Mouse (Mus musculus) midbrain, postnatal 0 days (tissue): ENCODE measurements around the gene Dap. TPM values are rescaled to one million over a fixed set of nuclear protein-coding genes. Genes with fewer than 3 reads are reported as not detected.

Experiments used
- ATAC-seq: fragments of 200-750 bp; cut with Nextera tagmentation; 2 replicates; pipeline ENCODE4 v1.8.0; 2017; ENCODE audit warnings: moderate number of reproducible peaks, mild to moderate bottlenecking, moderate TSS enrichment, moderate library complexity; ENCODE audit not compliant: low FRiP score
- DNase-seq: peaks from one replicate; pipeline ENCODE4 v3.0.0-alpha.2; 2015; ENCODE audit warnings: low spot score
- H3K27ac ChIP-seq: fragments of 300-500 bp; sonication (generic); 2 replicates; pipeline ENCODE4 v1.5.1; 2014; ENCODE audit warnings: low read depth, mild to moderate bottlenecking, low read length, mixed read lengths
- H3K27me3 ChIP-seq: fragments of 300-500 bp; sonication (generic); 2 replicates; pipeline ENCODE4 v1.6.1; 2014; ENCODE audit warnings: low read length, control low read depth, mixed read lengths; ENCODE audit not compliant: insufficient read depth
- H3K36me3 ChIP-seq: fragments of 300-500 bp; sonication (generic); 2 replicates; pipeline ENCODE4 v1.6.1; 2014; ENCODE audit warnings: low read length, control low read depth, mixed read lengths; ENCODE audit not compliant: insufficient read depth
- H3K4me1 ChIP-seq: fragments of 300-500 bp; sonication (generic); 2 replicates; pipeline ENCODE4 v1.6.1; 2014; ENCODE audit warnings: mild to moderate bottlenecking, control low read depth, antibody characterized with exemption, low read length, mixed read lengths; ENCODE audit not compliant: insufficient read depth
- H3K4me2 ChIP-seq: fragments of 300-500 bp; sonication (generic); 2 replicates; pipeline ENCODE4 v1.6.1; 2014; ENCODE audit warnings: low read depth, mild to moderate bottlenecking, low read length, mixed read lengths; ENCODE audit not compliant: poor library complexity, severe bottlenecking
- H3K4me3 ChIP-seq: fragments of 300-500 bp; sonication (generic); 2 replicates; pipeline ENCODE4 v1.5.1; 2014; ENCODE audit warnings: low read depth, mild to moderate bottlenecking, low read length, moderate library complexity
- H3K9ac ChIP-seq: fragments of 300-500 bp; sonication (generic); replicated peaks from 2 replicates; pipeline ENCODE4 v1.6.1; 2014; ENCODE audit warnings: mild to moderate bottlenecking, low read length, moderate library complexity, mixed read lengths; ENCODE audit not compliant: poor library complexity, severe bottlenecking
- H3K9me3 ChIP-seq: fragments of 300-500 bp; sonication (generic); 2 replicates; pipeline ENCODE4 v1.6.1; 2016; ENCODE audit warnings: low read length, control low read depth
- CTCF ChIP-seq: IDR thresholded peaks from 2 replicates; pipeline ENCODE4 v1.5.1; 2016; ENCODE audit warnings: antibody characterized with exemption, mild to moderate bottlenecking
- WGBS: fragments of 180-500 bp; shearing (Covaris S2); extraction: QIAGEN DNeasy Blood & Tissue Kit; methylation state at CpG from one replicate; pipeline ENCODE4 v1.1.7; 2014; 5-methylcytosine and 5-hydroxymethylcytosine counted together
- polyA plus RNA-seq: library from polyadenylated mRNA; unstranded; fragments of >200 nt; fragmentation: Nextera tagmentation; extraction: Ambion mirVana; gene quantifications from 2 replicates; pipeline ENCODE4 v1.2.1, GENCODE M21; 2015
- total RNA-seq: library from RNA; depleted of rRNA; stranded (reverse); fragments of >200 nt; gene quantifications from 2 replicates; pipeline ENCODE4 v1.2.3, GENCODE M21; 2014; rRNA removed

Dap gene
- total RNA-seq (14.8 and 22.1 TPM in 2 replicates), polyA plus RNA-seq (26.1 and 28.2 TPM in 2 replicates)

DNA sequence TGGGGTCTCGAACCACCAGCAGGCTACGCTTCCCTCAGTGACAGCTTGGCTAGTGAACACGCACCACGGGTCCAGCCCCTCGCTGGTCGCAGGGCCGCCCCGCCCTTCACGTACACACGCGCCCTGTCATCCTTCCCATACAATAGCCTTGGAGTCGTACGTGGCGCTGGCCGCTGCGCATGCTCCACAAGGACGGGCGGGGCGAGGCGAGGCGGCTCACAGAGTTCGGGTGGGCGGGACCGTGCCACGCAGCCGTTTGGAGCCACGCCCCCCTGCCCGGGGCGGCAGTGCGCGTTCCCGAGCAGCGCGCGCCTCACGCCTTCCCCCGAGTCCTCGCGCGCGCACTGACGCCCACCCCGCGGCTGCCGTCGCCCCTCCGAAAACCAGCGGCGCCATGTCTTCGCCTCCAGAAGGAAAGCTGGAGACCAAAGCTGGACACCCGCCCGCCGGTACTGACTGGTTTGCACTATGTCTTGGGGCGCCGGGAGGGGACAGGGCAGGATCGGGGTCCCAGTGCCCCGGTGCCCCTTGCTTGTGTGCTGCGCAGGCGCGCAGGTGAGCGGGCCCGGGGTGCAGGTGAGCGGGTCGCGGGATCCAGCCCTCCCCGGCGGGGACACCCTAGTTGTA, at the start of gene Dap:
TSS of gene Dap (plus strand) at position 180 of the 627 bp plus-strand sequence.
- no peaks in the 10 kb centered on the region for H3K36me3 ChIP-seq
- WGBS = under 1% methylated on average over 65 of the region's 67 CpGs

DNA sequence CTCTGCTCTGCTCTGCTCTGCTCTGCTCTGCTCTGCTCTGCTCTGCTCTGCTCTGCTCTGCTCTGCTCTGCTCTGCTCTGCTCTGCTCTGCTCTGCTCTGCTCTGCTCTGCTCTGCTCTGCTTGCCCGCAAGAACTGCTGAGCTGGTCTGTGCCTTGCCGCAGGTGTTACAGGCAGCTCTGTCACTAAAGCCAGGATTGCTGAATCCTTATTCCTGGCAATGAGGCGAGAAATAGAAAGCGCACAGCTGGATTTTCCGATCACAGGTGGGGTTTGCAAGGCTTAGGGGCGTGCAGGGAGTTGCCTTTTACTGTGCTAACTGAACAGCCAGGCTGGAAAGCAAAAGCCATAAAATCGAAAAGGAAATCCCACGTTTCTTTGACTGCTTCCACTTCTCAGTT, 47.5 kb upstream of the Dap start:
- Histone ChIP-seq H3K9me3 (no peaks in the 10 kb centered on the region), H3K9ac (no peak overlapping the region), H3K36me3 (no peaks in the 10 kb centered on the region), H3K27me3 (no peaks in the 10 kb centered on the region), H3K27ac (no peak overlapping the region), H3K4me2 (0 out of 2 replicates have a peak overlapping the region, but pooled peaks have one; percentile 3), H3K4me1 (no peaks in the 10 kb centered on the region), H3K4me3 (no peak overlapping the region)
- DNase-seq (peak; percentile 39), ATAC-seq (no peak)
- no peak for TF ChIP-seq CTCF
- WGBS = 37% methylated on average over 8 of the region's 8 CpGs

More for the DNA sequence above, at the start of gene Dap:
- peak; percentile 98 for DNase-seq
- H3K4me2 ChIP-seq = peak within 1 kb of the TSS; percentile 76
- H3K4me3 ChIP-seq = peak within 1 kb of the TSS; percentile 79
- H3K27me3 ChIP-seq = no peaks in the 10 kb centered on the region
- ATAC-seq = peak; percentile 99
- H3K4me1 ChIP-seq = no peaks in the 10 kb centered on the region
- H3K9ac ChIP-seq = peak within 1 kb of the TSS; percentile 87
- peak; percentile 35 for TF ChIP-seq CTCF
- H3K27ac ChIP-seq = peak within 1 kb of the TSS; percentile 79
- no peaks in the 10 kb centered on the region for H3K9me3 ChIP-seq

DNA sequence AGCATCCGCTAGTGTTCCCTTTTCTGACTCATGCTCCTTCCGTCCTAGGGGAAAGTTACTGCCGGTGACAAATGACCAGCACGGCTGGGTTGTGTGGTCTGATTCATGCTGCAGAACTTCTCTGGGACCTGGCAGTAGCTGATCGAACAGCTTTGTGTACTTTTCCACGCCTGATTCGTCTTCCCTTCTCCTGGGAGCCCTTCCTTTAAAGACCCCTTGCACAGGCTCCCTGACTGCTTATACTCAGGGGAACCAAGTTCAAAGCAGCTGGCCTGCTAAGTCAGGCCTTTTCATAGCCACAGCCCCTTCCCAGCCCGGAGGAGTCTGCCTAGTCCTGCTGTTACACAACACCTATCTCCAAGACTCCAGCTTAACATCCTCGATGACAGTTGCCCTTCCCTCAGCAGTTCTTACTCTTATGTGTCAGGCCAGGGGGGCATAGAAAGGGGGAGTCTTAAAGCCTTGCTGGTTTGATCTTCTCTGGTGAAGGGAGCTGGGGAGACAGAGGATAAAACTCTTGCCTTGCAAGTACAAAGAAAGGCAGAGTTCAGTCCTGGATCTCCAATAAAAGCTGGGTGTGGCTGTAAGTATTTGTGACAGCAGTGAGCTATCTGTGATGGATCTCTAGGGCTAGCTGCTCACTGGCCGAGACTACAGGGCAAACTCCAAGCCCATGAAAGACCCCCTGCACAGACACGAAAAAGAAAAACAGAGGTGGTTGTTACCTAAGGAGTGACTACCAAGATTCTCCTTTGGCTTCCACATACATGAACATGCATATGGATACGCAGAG, 39.3 kb upstream of the Dap start:
- TF ChIP-seq CTCF = no peak
- Histone ChIP-seq H3K4me2 (no peak overlapping the region), H3K9me3 (no peaks in the 10 kb centered on the region), H3K36me3 (no peaks in the 10 kb centered on the region), H3K4me3 (no peak overlapping the region), H3K27ac (no peak overlapping the region), H3K27me3 (no peaks in the 10 kb centered on the region), H3K4me1 (no peaks in the 10 kb centered on the region), H3K9ac (no peak overlapping the region)
- DNase-seq (no peak), ATAC-seq (no peak)
- 64% methylated on average over 12 of the region's 12 CpGs for WGBS

DNA sequence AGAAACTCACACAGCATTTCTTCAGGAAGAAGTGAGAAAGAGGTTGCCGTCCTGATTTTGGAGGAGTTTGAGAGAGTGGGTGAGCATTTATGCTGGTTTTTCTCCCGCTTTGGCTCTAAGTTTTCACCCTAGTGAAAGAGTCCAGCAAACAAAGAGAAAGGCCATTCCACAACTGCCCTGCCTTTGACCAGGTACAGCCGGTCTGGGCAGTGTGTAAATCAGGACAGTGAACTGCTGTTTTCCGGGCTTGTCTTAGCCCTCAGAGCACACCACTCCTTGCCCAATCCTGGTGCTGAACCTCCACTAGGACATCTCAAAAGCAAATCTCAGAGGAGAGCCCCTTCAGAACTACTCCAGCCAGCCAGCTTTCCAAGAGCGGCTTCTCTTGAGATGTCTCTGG, 38.6 kb upstream of the Dap start:
- no peak for DNase-seq
- no peak overlapping the region for H3K4me3 ChIP-seq
- no peaks in the 10 kb centered on the region for H3K36me3 ChIP-seq
- ATAC-seq = no peak
- no peaks in the 10 kb centered on the region for H3K27me3 ChIP-seq
- no peaks in the 10 kb centered on the region for H3K4me1 ChIP-seq
- no peak for TF ChIP-seq CTCF
- H3K4me2 ChIP-seq = no peak overlapping the region
- 93% methylated on average over 5 of the region's 5 CpGs for WGBS
- H3K9ac ChIP-seq = no peak overlapping the region
- no peak overlapping the region for H3K27ac ChIP-seq
- H3K9me3 ChIP-seq = no peaks in the 10 kb centered on the region

- H3K4me3 ChIP-seq = no peak overlapping the region
- no peak overlapping the region for H3K27ac ChIP-seq
- no peaks in the 10 kb centered on the region for H3K9me3 ChIP-seq
- no peak overlapping the region for H3K9ac ChIP-seq
- DNase-seq (no peak), ATAC-seq (no peak)
- H3K4me1 ChIP-seq = no peaks in the 10 kb centered on the region
- 88% methylated on average over 6 of the region's 6 CpGs for WGBS
- no peaks in the 10 kb centered on the region for H3K27me3 ChIP-seq
- H3K4me2 ChIP-seq = no peak overlapping the region
- TF ChIP-seq CTCF = no peak
- H3K36me3 ChIP-seq = no peaks in the 10 kb centered on the region
Measured at GRCm38 (mm10) chr15:31186371-31186901, 37.7 kb upstream of the Dap start.

- no peak overlapping the region for H3K9ac ChIP-seq
- no peaks in the 10 kb centered on the region for H3K9me3 ChIP-seq
- no peak overlapping the region for H3K27ac ChIP-seq
- 100% methylated on average over 1 of the region's 1 CpGs for WGBS
- no peaks in the 10 kb centered on the region for H3K4me1 ChIP-seq
- DNase-seq (no peak), ATAC-seq (no peak)
- TF ChIP-seq CTCF = no peak
- H3K4me3 ChIP-seq = no peak overlapping the region
- no peaks in the 10 kb centered on the region for H3K36me3 ChIP-seq
- H3K27me3 ChIP-seq = no peaks in the 10 kb centered on the region
- no peak overlapping the region for H3K4me2 ChIP-seq
Measured at GRCm38 (mm10) chr15:31192563-31192962, 31.6 kb upstream of the Dap start.
